Mouse (Mus musculus): ENCODE data around the gene Tas2r105. TPM values are rescaled to one million over a fixed set of nuclear protein-coding genes. Genes with fewer than 3 reads are reported as not detected.

Gene Tas2r105
- not detected for polyA plus RNA-seq (2017; shearing (Covaris generic))

GRCm38 (mm10) chr6:131687395-131687794 lies at the start of gene Tas2r105:
Tas2r105 (minus strand) TSS chr6:131687495.

GRCm38 (mm10) chr6:131689963-131690362 lies 2.7 kb upstream of the Tas2r105 start, which contains the start of gene Tas2r114:
Tas2r114 (minus strand) TSS chr6:131690063.

GRCm38 (mm10) chr6:131685644-131686043 lies 1.7 kb downstream of the Tas2r105 start, which contains the start of gene Tas2r104:
Tas2r104 (minus strand) TSS chr6:131685744.

GRCm38 (mm10) chr6:131678786-131679185 lies 8.5 kb downstream of the Tas2r105 start, which contains the start of gene Tas2r106:
Tas2r106 (minus strand) TSS chr6:131678886.

DNA sequence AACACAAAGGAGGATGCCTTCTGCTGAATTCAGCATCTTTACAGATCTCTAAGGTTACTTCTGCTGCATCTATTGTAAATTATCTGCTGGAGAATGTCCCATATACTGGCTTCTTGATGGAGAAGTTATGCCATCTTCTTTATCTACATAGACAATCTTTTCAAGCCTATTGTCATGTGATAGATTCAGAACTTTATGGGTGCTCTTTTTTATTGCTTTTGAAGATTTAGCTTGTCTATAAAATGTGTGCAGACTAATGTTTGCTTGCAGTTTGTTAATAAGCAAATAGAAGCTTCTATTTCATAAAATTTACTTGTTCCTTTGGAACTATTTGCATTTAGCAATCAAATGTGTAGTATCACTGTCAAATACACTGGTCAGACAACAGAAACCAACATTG lies 27.2 kb downstream of the Tas2r105 start, which contains the start of gene Tas2r107:
Gene Tas2r107 (minus strand): TSS at position 101 of the 400 bp plus-strand sequence.

Other genes with a start within 250 kb of the Tas2r105 start
- 1.3 TPM for gene 5430401F13Rik, start 201.1 kb downstream of the Tas2r105 start, polyA plus RNA-seq (2017; shearing (Covaris generic))
- gene Gm6619, start 201.1 kb downstream of the Tas2r105 start, polyA plus RNA-seq (2017; shearing (Covaris generic)): not detected
- 0.35 TPM for gene Tas2r130, start 56.6 kb downstream of the Tas2r105 start, polyA plus RNA-seq (2017; shearing (Covaris generic))
- not detected for gene Tas2r107, start 27.3 kb downstream of the Tas2r105 start, polyA plus RNA-seq (2017; shearing (Covaris generic))
- not detected for gene Tas2r106, start 8.6 kb downstream of the Tas2r105 start, polyA plus RNA-seq (2017; shearing (Covaris generic))
- gene Tas2r104, start 1.8 kb downstream of the Tas2r105 start, polyA plus RNA-seq (2017; shearing (Covaris generic)): not detected
- not detected for gene Tas2r114, start 2.6 kb upstream of the Tas2r105 start, polyA plus RNA-seq (2017; shearing (Covaris generic))

Measured in effector memory CD4-positive, alpha-beta T cell, adult 5 months (primary cell).